Mouse (Mus musculus) monocyte, adult 2 months (primary cell): ENCODE data around the gene Tnfaip8l2.
"Not testable (repeated sequence)": the region's sequence is repeated elsewhere in the genome, so short reads cannot be mapped to it uniquely, and the experiment has no call there.

ENCODE experiments used
- DNase-seq, 2 experiments: peaks; one replicate each; pipeline ENCODE4 v3.0.0; 2022; ENCODE audit warnings: low spot score in 2 of 2, low read depth in 1 of 2

Gene Tnfaip8l2

DNA sequence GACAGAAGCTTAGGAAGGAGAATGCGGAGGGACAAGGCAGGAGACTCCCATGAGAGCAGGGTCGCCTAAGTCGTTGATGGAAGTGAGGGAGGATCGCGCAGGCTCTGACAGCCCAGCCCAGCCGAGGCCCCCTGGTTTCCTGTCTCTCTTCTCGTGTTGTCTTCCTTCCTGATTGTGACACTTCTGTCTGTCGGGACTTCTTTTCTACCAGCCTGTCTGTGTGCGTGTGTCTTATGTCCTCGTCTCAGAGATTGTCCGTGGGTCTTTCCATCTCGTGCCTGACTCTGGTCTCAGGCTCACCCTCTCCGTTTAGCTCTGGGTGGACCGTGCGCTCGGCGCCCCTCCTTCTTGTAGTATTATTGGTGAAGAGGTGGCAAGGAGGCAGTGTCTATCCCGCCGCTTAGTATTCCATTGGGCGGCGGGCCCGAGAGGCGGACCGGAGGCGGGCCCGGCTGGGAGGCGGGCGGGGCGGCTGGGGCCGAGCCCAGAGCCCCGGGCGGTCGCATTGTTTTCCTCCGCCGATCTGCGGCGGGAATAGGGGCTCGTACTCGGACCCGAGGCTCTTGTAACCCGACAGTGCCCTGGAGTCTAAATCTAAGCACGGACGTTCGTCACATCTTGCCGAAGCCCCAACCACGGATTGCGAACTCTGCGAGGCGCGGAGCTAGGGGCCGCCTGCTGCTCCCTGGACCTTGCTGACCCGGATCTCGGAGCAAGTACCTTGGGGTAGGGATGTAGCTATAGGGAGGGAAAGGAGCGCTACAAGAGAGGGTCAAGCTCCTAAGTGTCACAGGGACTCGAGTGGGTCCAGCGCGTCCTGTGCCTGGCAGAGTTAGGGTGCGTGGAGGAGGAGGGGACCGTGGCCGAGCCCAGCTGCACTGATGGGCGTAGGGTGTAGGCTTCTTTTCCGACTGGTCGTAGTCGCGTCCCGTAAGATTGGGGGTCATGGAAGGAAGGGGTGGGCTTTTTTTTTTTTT is 18.1 kb upstream of the Tnfaip8l2 start, which contains the start of gene Sema6c:
Gene Sema6c, plus strand, starts transcription at position 471 of the 977 bp plus-strand sequence.
- DNase-seq, result peak; percentile 52 to 69

GRCm38 (mm10) chr3:95159511-95159986 is 17.4 kb upstream of the Tnfaip8l2 start:
- DNase-seq, result no peak

DNA sequence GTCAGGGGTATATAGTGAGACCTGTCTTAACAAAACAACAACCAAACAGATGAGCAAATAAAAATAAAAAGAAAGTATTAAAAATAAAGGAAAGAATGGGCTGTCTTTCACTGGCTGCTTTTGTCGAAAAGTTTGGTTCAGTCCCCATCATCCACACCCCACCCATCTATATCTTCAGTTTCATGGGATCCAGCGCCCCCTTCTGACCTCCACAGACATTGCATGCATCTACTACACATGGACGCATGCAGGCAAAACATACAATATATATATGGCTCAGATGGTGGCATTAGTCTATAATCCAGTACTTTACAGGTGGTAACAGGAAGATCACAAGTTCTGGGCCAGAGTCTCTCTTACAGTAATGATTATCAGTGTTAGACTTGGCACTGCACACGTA is 11.7 kb upstream of the Tnfaip8l2 start:
- DNase-seq, result peak in 1 of 2 experiments; percentile 60

DNA sequence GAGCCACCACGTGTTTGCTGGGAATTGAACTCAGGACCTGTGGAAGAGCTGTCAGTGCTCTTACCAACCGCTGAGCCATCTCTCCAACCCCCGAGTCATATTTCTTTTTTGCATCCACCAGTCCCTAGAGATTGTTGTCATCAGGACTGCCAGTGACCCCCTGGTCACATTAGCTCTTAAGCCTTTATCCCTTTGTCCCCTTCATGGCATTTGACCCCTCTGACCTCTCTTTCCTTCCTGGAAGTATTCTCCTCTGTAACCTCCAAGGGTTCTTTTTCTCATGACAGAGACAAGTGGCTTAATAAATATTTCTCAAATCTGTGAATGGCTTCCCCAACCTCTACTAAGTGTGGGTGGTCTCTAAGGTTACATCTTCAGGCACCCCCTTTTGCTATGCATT is 5.8 kb upstream of the Tnfaip8l2 start:
- no peak for DNase-seq

GRCm38 (mm10) chr3:95142617-95143011 is 454 bp upstream of the Tnfaip8l2 start:
- peak; percentile 64 to 80 for DNase-seq

GRCm38 (mm10) chr3:95141474-95141873 is 686 bp downstream of the Tnfaip8l2 start:
- DNase-seq, result peak in 1 of 2 experiments; percentile 41

DNA sequence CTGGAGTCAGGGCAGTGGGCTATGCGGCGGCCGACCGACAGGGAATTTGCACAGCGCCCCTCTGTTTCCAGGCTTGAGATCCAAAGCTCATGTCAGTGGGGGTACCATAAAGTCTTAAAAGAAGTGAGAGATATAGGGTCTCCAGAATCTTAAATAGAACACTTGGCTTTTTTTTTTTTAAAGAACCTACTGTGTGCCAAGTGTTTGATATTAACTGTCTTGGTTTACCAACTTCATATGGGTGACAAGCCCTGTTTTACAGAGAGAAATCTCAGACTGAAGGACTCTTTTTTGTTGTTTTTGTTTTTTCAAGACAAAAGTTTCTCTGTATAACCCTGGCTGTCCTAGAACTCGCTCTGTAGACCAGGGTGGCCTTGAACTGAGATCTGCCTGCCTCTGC is 1.4 kb downstream of the Tnfaip8l2 start:
- DNase-seq, result no peak

GRCm38 (mm10) chr3:95140289-95140595 is 1.9 kb downstream of the Tnfaip8l2 start:
- DNase-seq, result no peak

DNA sequence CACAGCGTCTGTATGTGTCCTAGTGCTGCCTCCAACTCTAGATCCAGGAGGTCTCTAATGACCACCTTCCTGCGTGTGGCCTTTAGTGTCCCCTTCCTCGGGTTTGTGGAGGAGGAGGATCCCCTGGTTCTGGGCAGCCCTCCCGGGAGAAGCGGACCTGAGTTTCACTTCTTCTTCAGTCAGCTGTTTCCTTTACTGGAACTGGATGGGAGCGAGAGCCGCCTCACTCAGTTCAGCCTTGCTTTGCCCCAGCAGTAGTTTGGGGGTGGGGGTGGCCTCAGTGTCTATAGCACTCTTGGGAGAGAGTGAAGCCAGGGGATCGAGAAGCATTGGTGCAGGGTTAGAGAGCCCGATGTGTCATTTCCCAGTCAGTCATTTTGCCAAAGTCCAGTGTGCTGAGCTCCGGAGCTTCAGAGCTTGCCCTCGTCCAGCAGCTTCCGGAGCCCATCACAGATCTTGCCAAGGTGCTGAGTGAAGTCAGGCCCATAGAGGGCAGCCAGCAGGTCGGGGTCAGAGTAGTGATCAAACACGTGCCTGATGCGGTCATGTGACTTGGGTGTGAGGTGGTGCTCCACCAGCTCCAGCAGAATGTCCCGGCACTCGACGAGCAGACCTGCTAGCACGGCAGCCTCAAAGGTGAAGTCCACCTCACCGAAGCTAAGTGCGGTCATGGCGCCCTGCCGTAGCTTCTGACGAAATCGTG is 2.4 kb downstream of the Tnfaip8l2 start:
- DNase-seq, result peak in 1 of 2 experiments; percentile 41

- DNase-seq, result no peak
These were observed 5.8 kb downstream of the Tnfaip8l2 start for GRCm38 (mm10) chr3:95136336-95136735.

- DNase-seq, result no peak
These were observed 6.6 kb downstream of the Tnfaip8l2 start for GRCm38 (mm10) chr3:95135433-95136052.

- DNase-seq, result no peak
These were observed 7.1 kb downstream of the Tnfaip8l2 start for GRCm38 (mm10) chr3:95135023-95135422.

DNA sequence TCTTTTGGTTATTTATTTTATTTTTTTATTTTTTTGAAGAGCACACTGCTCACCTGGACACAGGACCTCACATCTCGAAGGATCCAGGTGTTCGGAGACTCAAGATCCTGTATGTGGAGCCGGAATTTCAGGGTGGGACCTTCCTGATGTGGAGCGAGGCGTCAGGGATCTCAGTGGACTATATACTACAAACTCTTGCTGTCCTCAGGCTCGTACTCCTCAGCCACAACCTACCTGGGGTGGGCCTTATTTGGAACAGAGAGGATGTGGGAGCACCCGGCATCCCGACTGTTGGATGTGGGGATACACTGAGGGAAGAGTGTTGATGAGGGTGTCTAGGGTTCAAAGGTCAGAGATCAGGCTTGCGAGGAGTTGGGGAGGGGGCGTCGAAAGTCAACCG is 8.0 kb downstream of the Tnfaip8l2 start:
- not testable (repeated sequence) for DNase-seq

GRCm38 (mm10) chr3:95133680-95134101 is 8.5 kb downstream of the Tnfaip8l2 start, which contains the start of the genes Scnm1 and Lysmd1:
Gene Scnm1, minus strand, starts transcription at chr3:95134011.
Gene Lysmd1, plus strand, starts transcription at chr3:95134088.
- DNase-seq, result peak; percentile 75 to 79

DNA sequence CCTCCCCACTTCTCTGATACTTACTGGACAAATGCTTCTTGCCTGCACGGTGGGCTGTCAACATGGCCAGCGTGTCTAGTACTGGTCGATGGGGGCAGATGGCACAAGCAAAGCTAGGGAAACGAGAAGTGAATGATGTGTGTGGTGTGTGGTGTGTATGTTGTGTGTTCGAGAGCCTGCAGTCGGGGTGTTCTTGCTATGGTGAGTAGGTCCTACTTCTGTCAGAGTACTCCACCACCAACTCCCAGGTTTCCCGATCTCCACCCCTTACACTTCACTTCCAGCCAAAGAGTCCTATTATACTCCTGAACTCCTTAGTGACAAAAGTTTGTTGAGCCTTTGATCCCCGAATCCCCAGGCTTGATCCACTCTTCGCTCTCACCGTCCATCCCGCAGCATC is 9.0 kb downstream of the Tnfaip8l2 start:
- DNase-seq, result no peak

DNA sequence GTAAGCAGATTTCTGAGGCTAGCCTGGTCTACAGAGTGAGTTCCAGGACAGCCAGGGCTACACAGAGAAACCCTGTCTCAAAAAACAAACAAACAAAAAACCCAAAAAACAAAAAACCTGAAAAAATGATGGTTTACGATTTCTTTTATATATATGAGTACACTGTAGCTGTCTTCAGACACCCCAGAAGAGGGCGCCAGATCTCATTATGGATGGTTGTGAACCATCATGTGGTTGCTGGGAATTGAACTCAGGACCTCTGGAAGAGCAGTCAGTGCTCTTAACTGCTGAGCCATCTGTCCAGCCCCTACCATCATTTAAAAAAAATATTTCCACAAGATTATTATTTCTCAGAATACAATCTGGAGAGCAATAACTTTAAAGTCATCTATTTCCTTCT is 9.8 kb downstream of the Tnfaip8l2 start:
- DNase-seq, result not testable (repeated sequence)

- no peak for DNase-seq
These were observed 12.1 kb downstream of the Tnfaip8l2 start for GRCm38 (mm10) chr3:95130081-95130480.

DNA sequence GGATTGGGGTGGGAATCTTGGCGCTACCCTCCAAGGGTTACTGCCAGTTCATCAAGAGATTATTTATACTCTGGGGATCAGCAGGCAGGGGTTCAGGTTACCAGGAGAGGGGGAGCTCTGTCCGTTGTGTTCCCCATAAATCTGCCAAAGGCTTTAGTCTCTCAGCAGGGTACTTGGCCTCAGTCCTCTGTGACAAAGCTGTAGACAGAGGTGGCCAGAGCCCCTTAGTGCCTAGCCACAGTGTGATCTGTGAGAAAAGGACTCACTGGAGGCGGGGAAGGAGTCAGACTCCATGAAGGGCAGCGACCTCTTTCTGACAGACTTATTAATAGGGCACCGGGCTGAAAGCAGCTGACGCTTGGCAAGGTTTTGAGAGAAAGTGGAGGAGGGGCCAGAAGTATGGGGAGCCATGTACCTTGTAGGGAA is 12.9 kb downstream of the Tnfaip8l2 start:
- no peak for DNase-seq

DNA sequence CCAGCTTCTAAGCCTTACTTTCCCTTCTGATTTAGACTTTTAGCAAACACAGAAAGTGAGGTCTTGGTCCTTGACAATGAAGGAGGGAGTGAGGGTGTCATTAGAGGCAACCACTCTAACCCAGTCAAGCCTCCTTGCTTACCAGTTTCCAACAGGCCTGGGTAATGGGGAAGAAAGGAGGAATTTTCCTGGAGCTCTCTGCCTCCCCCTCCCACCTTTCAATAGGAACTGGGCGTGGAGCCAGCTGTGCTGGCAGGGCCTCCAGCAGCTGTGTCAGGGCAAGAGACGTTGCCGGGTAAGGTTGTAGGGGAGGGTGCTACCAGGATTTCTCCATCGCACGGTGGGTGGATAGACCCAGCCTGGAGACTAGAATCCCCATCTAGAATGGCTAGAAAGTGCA is 17.2 kb downstream of the Tnfaip8l2 start:
- DNase-seq, result no peak

GRCm38 (mm10) chr3:95124246-95124645 is 17.9 kb downstream of the Tnfaip8l2 start, which contains the start of gene Tmod4:
Gene Tmod4, plus strand, starts transcription at chr3:95124476.
- no peak for DNase-seq

DNA sequence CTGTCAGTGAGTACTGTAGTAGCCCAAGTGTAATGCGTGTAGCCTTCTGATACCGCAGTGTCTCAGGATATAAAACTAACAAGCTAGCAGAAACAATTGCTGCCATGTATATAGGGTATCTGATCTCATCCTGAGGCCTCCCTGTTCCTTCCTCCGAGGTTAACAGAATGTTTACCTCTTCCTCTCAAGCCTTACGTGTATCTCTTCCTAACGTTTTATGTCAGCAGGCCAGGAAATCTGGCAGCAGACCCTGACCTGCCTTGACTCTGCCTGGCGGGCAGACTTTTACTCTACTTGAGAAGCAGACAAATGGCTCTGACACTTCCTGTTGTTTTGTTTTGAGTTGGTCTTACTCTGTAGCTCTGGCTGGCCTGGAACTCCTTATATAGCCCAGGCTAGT is 20.6 kb downstream of the Tnfaip8l2 start:
- DNase-seq, result no peak
